Mouse (Mus musculus): ENCODE measurements around the gene Qk. TPM values are rescaled to one million over a fixed set of nuclear protein-coding genes. Genes with fewer than 3 reads are reported as not detected.

The Qk gene
- polyA plus RNA-seq, 1 experiment from 2014 or later: 5.5 TPM

DNA sequence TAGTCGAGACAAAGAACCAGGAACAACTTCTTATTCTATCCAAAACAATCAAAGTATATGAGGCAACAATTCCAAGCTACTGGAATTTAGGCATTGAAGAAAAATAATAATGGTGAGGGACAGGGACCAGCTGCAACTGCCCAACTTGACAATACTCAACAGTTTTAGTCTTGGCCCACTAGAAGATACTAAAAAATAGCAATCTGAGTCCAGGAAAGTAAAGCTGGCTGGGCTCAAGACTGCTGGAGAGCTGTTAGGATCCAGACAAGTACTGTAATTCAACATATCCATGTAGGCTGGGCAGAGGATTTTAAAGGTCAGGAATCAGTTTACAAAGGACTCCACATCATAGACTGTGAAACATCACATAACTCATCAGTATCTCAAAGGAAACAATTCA is 79.6 kb downstream of the Qk start:
- Histone ChIP-seq H3K27me3 (ENCODE audit: control insufficient read depth, insufficient read depth, low read depth, low read length) (no peaks in the 10 kb centered on the region), H3K4me2 (ENCODE audit: low read depth, low read length) (no peak overlapping the region), H3K9ac (ENCODE audit: low read depth, low read length) (no peak overlapping the region), H3K27ac (ENCODE audit: low read length) (no peak overlapping the region), H3K4me3 (ENCODE audit: low read depth, low read length) (no peak overlapping the region), H3K9me3 (replicated peaks; ENCODE audit: control insufficient read depth, low read length) (no peaks in the 10 kb centered on the region), H3K4me1 (ENCODE audit: control insufficient read depth, low read depth, low read length) (no peaks in the 10 kb centered on the region), H3K36me3 (ENCODE audit: control insufficient read depth, insufficient read depth) (no peaks in the 10 kb centered on the region)
- 66% methylated on average over 1 of the region's 1 CpGs for WGBS (ENCODE audit: insufficient replicate concordance)
- no peak for ATAC-seq (ENCODE audit: low read depth)

DNA sequence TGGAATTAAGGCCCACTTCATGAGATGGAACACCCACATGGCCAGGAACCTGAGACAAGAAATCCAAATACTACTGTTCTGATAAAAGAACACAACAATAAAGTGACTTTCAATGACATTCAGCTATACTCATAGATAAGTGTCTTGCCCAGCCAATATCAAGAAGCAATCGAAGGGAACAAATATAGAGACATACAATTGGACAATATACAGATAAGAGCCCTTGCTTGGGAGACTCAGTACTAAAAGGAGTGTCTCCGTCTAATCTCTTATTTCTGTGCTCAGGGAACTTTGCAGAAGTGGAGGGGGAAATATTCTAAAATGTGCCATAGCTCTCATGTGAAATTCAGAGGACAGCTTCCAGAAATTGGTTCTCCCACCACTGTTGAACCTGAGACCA is 83.1 kb downstream of the Qk start:
- no peak for ATAC-seq (ENCODE audit: low read depth)
- Histone ChIP-seq H3K27ac (ENCODE audit: low read length) (no peak overlapping the region), H3K36me3 (ENCODE audit: control insufficient read depth, insufficient read depth) (no peaks in the 10 kb centered on the region), H3K4me1 (ENCODE audit: control insufficient read depth, low read depth, low read length) (no peaks in the 10 kb centered on the region), H3K9ac (ENCODE audit: low read depth, low read length) (no peak overlapping the region), H3K27me3 (ENCODE audit: control insufficient read depth, insufficient read depth, low read depth, low read length) (no peaks in the 10 kb centered on the region), H3K9me3 (replicated peaks; ENCODE audit: control insufficient read depth, low read length) (no peaks in the 10 kb centered on the region), H3K4me2 (ENCODE audit: low read depth, low read length) (no peak overlapping the region), H3K4me3 (ENCODE audit: low read depth, low read length) (no peak overlapping the region)
- 22% methylated on average over 2 of the region's 2 CpGs for WGBS (ENCODE audit: insufficient replicate concordance)

DNA sequence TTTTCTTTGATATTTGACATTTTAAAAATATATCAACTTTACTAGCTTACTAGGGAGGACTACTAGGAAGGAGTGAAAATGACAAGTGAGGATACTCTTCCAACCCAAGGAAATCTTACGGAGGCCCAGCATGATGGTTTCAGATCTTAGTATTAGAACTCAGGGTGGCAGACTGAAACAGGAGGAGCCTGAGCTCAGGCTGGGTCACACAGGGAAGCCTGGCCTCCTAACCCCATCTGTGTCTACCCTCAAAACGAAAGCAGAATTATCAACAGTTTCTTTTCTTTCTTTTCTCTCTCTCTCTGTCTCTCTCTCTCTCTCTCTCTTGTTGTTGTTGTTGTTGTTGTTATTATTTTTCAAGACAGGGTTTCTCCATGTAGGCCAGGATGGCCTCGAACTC is 87.2 kb downstream of the Qk start:
- H3K4me2 ChIP-seq (ENCODE audit: low read depth, low read length): no peak overlapping the region
- 75% methylated on average over 3 of the region's 3 CpGs for WGBS (ENCODE audit: insufficient replicate concordance)
- H3K9ac ChIP-seq (ENCODE audit: low read depth, low read length): no peak overlapping the region
- ATAC-seq (ENCODE audit: low read depth): no peak
- no peaks in the 10 kb centered on the region for H3K36me3 ChIP-seq (ENCODE audit: control insufficient read depth, insufficient read depth)
- no peak overlapping the region for H3K27ac ChIP-seq (ENCODE audit: low read length)
- no peaks in the 10 kb centered on the region for H3K27me3 ChIP-seq (ENCODE audit: control insufficient read depth, insufficient read depth, low read depth, low read length)
- H3K4me3 ChIP-seq (ENCODE audit: low read depth, low read length): no peak overlapping the region
- no peaks in the 10 kb centered on the region for H3K4me1 ChIP-seq (ENCODE audit: control insufficient read depth, low read depth, low read length)
- no peaks in the 10 kb centered on the region for H3K9me3 ChIP-seq (replicated peaks; ENCODE audit: control insufficient read depth, low read length)

DNA sequence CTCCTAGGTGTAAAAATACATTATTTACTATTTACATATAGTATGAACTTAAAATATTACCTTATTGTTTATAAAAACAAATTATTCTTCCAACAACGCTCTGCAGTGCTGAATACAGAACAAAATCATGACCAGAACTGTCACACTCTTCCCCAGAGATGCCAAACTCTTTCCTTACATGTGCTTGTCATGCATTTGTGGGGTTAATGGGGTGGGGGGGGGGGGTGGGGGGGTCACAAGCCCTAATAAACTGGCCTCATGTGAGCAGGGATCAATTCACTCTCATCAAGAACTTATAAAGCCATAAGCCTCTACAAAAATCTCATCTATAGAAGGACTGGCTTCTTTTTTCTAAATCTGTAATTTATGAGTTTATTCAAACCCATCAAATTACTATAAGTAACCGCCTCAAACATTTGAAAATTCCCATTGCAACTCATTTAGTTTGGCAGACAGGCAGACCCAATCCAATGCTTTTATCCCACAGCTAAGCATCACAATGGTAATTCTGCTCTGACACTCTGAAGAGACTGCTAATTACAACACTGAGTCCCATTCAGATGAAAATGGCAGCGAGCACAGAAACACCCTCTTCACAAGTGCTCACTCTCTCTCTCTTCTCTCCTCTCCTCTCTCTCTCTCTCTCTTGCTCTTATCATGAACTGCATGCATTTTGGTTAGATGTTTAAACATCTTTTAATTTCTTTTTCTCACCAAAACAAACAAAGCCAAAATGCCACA is 91.7 kb downstream of the Qk start:
- Histone ChIP-seq H3K4me2 (ENCODE audit: low read depth, low read length) (no peak overlapping the region), H3K27me3 (ENCODE audit: control insufficient read depth, insufficient read depth, low read depth, low read length) (no peaks in the 10 kb centered on the region), H3K36me3 (ENCODE audit: control insufficient read depth, insufficient read depth) (no peaks in the 10 kb centered on the region), H3K27ac (ENCODE audit: low read length) (no peak overlapping the region), H3K4me1 (ENCODE audit: control insufficient read depth, low read depth, low read length) (no peaks in the 10 kb centered on the region; the same call in 1 of the 2 replicates), H3K9me3 (replicated peaks; ENCODE audit: control insufficient read depth, low read length) (no peaks in the 10 kb centered on the region), H3K4me3 (ENCODE audit: low read depth, low read length) (no peak overlapping the region), H3K9ac (ENCODE audit: low read depth, low read length) (no peak overlapping the region)
- ATAC-seq (ENCODE audit: low read depth): no peak
- 80% methylated on average over 3 of the region's 3 CpGs for WGBS (ENCODE audit: insufficient replicate concordance)

DNA sequence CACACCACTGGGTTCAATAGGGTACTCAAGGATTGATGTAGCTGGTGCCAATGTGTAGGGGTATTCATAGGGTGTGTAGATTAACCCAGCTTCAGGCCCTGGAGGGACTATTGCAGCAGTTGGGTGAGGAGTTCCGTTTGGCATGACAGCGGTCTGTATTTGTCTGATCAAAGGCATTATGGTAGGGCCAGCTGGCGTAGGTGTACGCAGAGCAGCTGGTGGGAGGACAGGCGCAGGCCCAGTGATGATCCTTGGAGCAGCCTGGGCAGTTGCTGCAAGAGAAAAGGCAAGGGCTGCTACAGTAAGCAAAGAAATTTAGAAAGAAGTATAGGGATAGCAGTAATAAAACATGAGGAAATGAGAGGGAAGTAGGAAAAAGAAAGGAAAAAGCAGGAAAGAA is 103.5 kb downstream of the Qk start:
- no peak overlapping the region for H3K9ac ChIP-seq (ENCODE audit: low read depth, low read length)
- H3K4me1 ChIP-seq (ENCODE audit: control insufficient read depth, low read depth, low read length): no peaks in the 10 kb centered on the region
- no peaks in the 10 kb centered on the region for H3K27me3 ChIP-seq (ENCODE audit: control insufficient read depth, insufficient read depth, low read depth, low read length)
- no peak overlapping the region for H3K4me2 ChIP-seq (ENCODE audit: low read depth, low read length)
- no peak for ATAC-seq (ENCODE audit: low read depth)
- H3K27ac ChIP-seq (ENCODE audit: low read length): no peak overlapping the region
- no peak overlapping the region for H3K4me3 ChIP-seq (ENCODE audit: low read depth, low read length)
- no peaks in the 10 kb centered on the region for H3K9me3 ChIP-seq (replicated peaks; ENCODE audit: control insufficient read depth, low read length)
- 86% methylated on average over 5 of the region's 5 CpGs for WGBS (ENCODE audit: insufficient replicate concordance)
- no peaks in the 10 kb centered on the region; the same call in 1 of the 2 replicates for H3K36me3 ChIP-seq (ENCODE audit: control insufficient read depth, insufficient read depth)

DNA sequence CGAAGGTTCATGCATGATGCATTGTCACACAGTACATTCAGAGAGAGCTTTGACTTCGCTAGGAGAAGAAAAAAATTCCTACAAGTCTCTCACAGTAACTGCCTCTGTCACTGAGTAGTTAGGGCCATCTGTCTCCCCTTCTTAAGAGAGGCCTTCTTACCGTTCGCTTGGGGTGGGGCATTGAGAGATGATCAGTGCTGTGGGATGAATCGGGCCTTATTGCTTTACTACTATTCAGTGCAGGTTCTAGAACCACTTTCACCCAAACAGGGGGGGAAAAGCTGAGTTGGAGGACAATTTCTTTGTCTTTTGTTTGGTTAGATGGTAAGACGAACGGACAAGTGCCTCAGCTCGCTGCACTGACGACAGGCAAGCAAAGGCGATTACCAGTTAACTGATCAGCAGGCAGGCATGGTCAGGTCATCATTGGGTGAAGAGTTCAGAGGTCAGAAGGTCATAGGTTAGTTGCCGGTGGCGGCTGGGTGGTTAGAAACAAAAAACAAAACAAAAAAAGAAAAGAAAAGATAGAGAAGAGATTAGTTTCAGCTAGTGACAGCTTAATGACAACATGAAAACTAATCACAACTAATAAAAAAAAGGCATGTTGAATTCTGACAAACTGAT is 110.4 kb downstream of the Qk start:
- 75% methylated on average over 12 of the region's 12 CpGs for WGBS (ENCODE audit: insufficient replicate concordance)
- Histone ChIP-seq H3K4me1 (ENCODE audit: control insufficient read depth, low read depth, low read length) (no peaks in the 10 kb centered on the region), H3K27ac (ENCODE audit: low read length) (no peak overlapping the region), H3K4me3 (ENCODE audit: low read depth, low read length) (no peak overlapping the region), H3K36me3 (ENCODE audit: control insufficient read depth, insufficient read depth) (peaks cover 6% of the 10 kb centered on the region; the same call in 1 of the 2 replicates), H3K9ac (ENCODE audit: low read depth, low read length) (no peak overlapping the region), H3K9me3 (replicated peaks; ENCODE audit: control insufficient read depth, low read length) (no peaks in the 10 kb centered on the region), H3K4me2 (ENCODE audit: low read depth, low read length) (no peak overlapping the region), H3K27me3 (ENCODE audit: control insufficient read depth, insufficient read depth, low read depth, low read length) (no peaks in the 10 kb centered on the region)
- ATAC-seq (ENCODE audit: low read depth): no peak

DNA sequence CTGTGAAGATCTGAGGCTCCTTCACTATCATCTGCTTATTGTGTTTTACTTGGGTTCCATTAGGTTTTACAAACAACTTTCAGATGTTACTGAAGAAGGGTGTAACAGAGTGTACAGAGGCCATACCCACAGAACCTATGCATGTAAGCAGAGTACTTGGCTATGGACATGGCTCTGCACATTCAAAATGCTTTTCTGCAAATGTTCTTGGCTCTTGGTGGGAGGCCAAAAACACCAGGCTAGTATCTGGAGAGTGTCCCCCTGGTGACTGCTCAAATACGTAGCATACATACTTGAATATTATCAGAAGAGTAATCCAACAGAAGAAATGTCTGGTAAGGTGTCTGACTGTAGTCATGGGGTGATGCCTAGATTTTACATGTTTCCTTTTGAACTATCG is 121.0 kb downstream of the Qk start:
- 79% methylated on average over 2 of the region's 2 CpGs for WGBS (ENCODE audit: insufficient replicate concordance)
- Histone ChIP-seq H3K4me3 (ENCODE audit: low read depth, low read length) (no peak overlapping the region), H3K9me3 (replicated peaks; ENCODE audit: control insufficient read depth, low read length) (no peaks in the 10 kb centered on the region), H3K27ac (ENCODE audit: low read length) (no peak overlapping the region), H3K4me1 (ENCODE audit: control insufficient read depth, low read depth, low read length) (no peaks in the 10 kb centered on the region), H3K9ac (ENCODE audit: low read depth, low read length) (no peak overlapping the region), H3K36me3 (ENCODE audit: control insufficient read depth, insufficient read depth) (peaks cover 2% of the 10 kb centered on the region), H3K4me2 (ENCODE audit: low read depth, low read length) (no peak overlapping the region), H3K27me3 (ENCODE audit: control insufficient read depth, insufficient read depth, low read depth, low read length) (no peaks in the 10 kb centered on the region)
- no peak for ATAC-seq (ENCODE audit: low read depth)

DNA sequence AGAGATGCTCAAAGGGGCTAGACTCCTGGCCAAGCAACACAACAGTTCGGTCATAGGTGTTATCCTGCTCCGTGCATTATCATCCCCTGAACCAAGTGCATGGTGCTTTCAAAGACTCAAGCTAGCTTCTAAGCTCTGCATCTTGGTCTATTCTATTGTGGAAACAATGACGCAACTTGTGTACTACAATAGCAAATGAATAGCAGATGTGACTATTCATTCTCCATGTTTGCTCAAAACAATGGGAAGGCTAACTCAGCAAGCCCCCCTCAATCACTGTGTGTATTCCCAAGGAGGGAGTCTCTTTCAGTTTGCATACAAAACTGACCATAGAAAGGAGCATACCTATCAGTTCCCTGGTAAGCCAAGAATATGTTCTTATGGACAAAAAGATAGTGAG is 121.4 kb downstream of the Qk start:
- ATAC-seq (ENCODE audit: low read depth): no peak
- no peaks in the 10 kb centered on the region for H3K9me3 ChIP-seq (replicated peaks; ENCODE audit: control insufficient read depth, low read length)
- H3K4me1 ChIP-seq (ENCODE audit: control insufficient read depth, low read depth, low read length): no peaks in the 10 kb centered on the region
- no peak overlapping the region for H3K4me2 ChIP-seq (ENCODE audit: low read depth, low read length)
- no peak overlapping the region for H3K27ac ChIP-seq (ENCODE audit: low read length)
- H3K36me3 ChIP-seq (ENCODE audit: control insufficient read depth, insufficient read depth): peaks cover 2% of the 10 kb centered on the region
- no peak overlapping the region for H3K4me3 ChIP-seq (ENCODE audit: low read depth, low read length)
- no peak overlapping the region for H3K9ac ChIP-seq (ENCODE audit: low read depth, low read length)
- no peaks in the 10 kb centered on the region for H3K27me3 ChIP-seq (ENCODE audit: control insufficient read depth, insufficient read depth, low read depth, low read length)
- 83% methylated on average over 3 of the region's 3 CpGs for WGBS (ENCODE audit: insufficient replicate concordance)

DNA sequence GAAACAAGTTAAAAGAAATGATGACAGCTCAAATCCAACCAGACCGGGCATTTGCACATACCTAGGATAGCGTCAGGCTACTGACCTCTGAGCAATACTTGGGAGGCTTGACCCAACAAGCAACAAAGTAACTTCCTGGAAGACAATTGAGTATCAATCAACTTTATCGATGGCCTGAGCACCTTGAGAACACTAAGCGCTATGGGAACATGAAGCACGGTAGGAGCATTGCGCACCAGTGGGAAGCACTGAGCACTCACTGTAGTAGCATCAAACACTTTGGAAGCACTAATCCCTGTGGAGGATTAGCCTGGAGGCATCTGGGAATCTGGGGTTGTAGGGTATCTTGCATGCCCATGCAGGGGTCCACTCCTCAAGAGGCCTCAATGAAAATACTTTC is 124.0 kb downstream of the Qk start:
- no peak overlapping the region for H3K4me2 ChIP-seq (ENCODE audit: low read depth, low read length)
- no peak overlapping the region for H3K9ac ChIP-seq (ENCODE audit: low read depth, low read length)
- no peaks in the 10 kb centered on the region for H3K4me1 ChIP-seq (ENCODE audit: control insufficient read depth, low read depth, low read length)
- no peak overlapping the region for H3K27ac ChIP-seq (ENCODE audit: low read length)
- no peaks in the 10 kb centered on the region for H3K9me3 ChIP-seq (replicated peaks; ENCODE audit: control insufficient read depth, low read length)
- no peak for ATAC-seq (ENCODE audit: low read depth)
- H3K4me3 ChIP-seq (ENCODE audit: low read depth, low read length): no peak overlapping the region
- peaks cover 2% of the 10 kb centered on the region for H3K36me3 ChIP-seq (ENCODE audit: control insufficient read depth, insufficient read depth)
- WGBS (ENCODE audit: insufficient replicate concordance): 82% methylated on average over 6 of the region's 6 CpGs
- no peaks in the 10 kb centered on the region for H3K27me3 ChIP-seq (ENCODE audit: control insufficient read depth, insufficient read depth, low read depth, low read length)
